Mouse (Mus musculus): ENCODE data around the gene Agpat3.

Agpat3 gene

GRCm38 (mm10) chr10:78219528-78219927 lies 132.8 kb downstream of the Agpat3 start:
- in situ Hi-C loops (cut with MboI), result no loop called here

Data from mature B cell (primary cell).